Mouse (Mus musculus) MEL (cell line): ENCODE measurements at regions not wholly inside any gene's neighbourhood (a gene's known extent, or its start where the extent isn't known, plus 50 kb on each side); places are given as distances from the start of the nearest gene placed in this dataset.

Experiments
- CHD1 ChIP-seq: IDR thresholded peaks from 2 replicates; pipeline ENCODE4 v1.6.1; 2012; ENCODE audit warnings: low read depth, mild to moderate bottlenecking, inconsistent platforms, low read length, improper control_type of control experiment
- CTCF ChIP-seq, 3 experiments: IDR thresholded peaks in 2 of 3; conservative IDR thresholded peaks in 1 of 3; 2 replicates each; pipeline ENCODE4 v1.5.1; 2011 to 2012; ENCODE audit warnings: low read length in 3 of 3, low read depth in 2 of 3, mild to moderate bottlenecking in 2 of 3, improper control_type of control experiment in 1 of 3, inconsistent platforms in 1 of 3, mixed read lengths in 1 of 3, moderate library complexity in 1 of 3; ENCODE audit not compliant: control insufficient read depth in 1 of 3, insufficient read depth in 1 of 3, poor library complexity in 1 of 3, severe bottlenecking in 1 of 3
- E2F4 ChIP-seq: IDR thresholded peaks from 2 replicates; pipeline ENCODE4 v1.6.1; 2011; ENCODE audit warnings: low read depth, low read length, improper control_type of control experiment, borderline replicate concordance
- EP300 ChIP-seq, 2 experiments: IDR thresholded peaks; 2 replicates each; pipeline ENCODE4 v1.6.1; 2011; ENCODE audit warnings: improper control_type of control experiment in 2 of 2, low read length in 2 of 2, low read depth in 1 of 2, mild to moderate bottlenecking in 1 of 2
- ETS1 ChIP-seq: IDR thresholded peaks from 2 replicates; pipeline ENCODE4 v1.6.1; 2012; ENCODE audit warnings: low read depth, mild to moderate bottlenecking, inconsistent platforms, low read length, improper control_type of control experiment, moderate library complexity
- KAT2A ChIP-seq: conservative IDR thresholded peaks from 2 replicates; pipeline ENCODE4 v1.6.1; 2012; ENCODE audit warnings: low read depth, low read length, improper control_type of control experiment, inconsistent platforms
- MAFK ChIP-seq: IDR thresholded peaks from 2 replicates; pipeline ENCODE4 v1.6.1; 2011; ENCODE audit warnings: low read depth, mild to moderate bottlenecking, low read length, improper control_type of control experiment, borderline replicate concordance
- MYB ChIP-seq: IDR thresholded peaks from 2 replicates; pipeline ENCODE4 v1.6.1; 2011; ENCODE audit warnings: mild to moderate bottlenecking, low read depth, low read length, improper control_type of control experiment
- NELFE ChIP-seq: IDR thresholded peaks from 2 replicates; pipeline ENCODE4 v1.6.1; 2011; ENCODE audit warnings: low read depth, low read length, improper control_type of control experiment
- NRF1 ChIP-seq: IDR thresholded peaks from 2 replicates; pipeline ENCODE4 v1.6.1; 2014; ENCODE audit warnings: low read depth, mild to moderate bottlenecking, inconsistent platforms, low read length, improper control_type of control experiment, moderate library complexity; ENCODE audit not compliant: poor library complexity, insufficient read depth, severe bottlenecking
- POLR2A ChIP-seq, 2 experiments: IDR thresholded peaks; 2 replicates each; pipeline ENCODE4 v1.6.1; 2011 to 2012; ENCODE audit warnings: low read length in 2 of 2, mild to moderate bottlenecking in 2 of 2, control low read depth in 1 of 2, improper control_type of control experiment in 1 of 2, low read depth in 1 of 2, moderate library complexity in 1 of 2; ENCODE audit not compliant: control insufficient read depth in 1 of 2, insufficient read depth in 1 of 2, poor library complexity in 1 of 2
- RAD21 ChIP-seq: IDR thresholded peaks from 2 replicates; pipeline ENCODE4 v1.6.1; 2011; ENCODE audit warnings: mild to moderate bottlenecking, low read depth, low read length, improper control_type of control experiment
- ZC3H11A ChIP-seq: IDR thresholded peaks from 2 replicates; pipeline ENCODE4 v1.6.1; 2012; ENCODE audit warnings: low read depth, mild to moderate bottlenecking, inconsistent platforms, low read length, improper control_type of control experiment
- ZNF384 ChIP-seq: IDR thresholded peaks from 2 replicates; pipeline ENCODE4 v1.6.1; 2012; ENCODE audit warnings: low read depth, mild to moderate bottlenecking, inconsistent platforms, low read length, improper control_type of control experiment

GRCm38 (mm10) chr7:88945338-88945737, 458.7 kb downstream of the Tmem135 start:
- TF ChIP-seq ETS1 (no peak), NELFE (no peak), CTCF (IDR thresholded peaks at IDR 0.05 in 2 of 3, conservative IDR thresholded peaks at IDR 0.05 in 1 of 3; ENCODE audit: control insufficient read depth in 1 of 3, insufficient read depth in 1 of 3, low read depth in 2 of 3, low read length in 3 of 3, poor library complexity in 1 of 3, severe bottlenecking in 1 of 3) (no peak), KAT2A (no peak), ZNF384 (no peak), EP300 (IDR thresholded peaks at IDR 0.05; ENCODE audit: low read depth in 1 of 2, low read length in 2 of 2) (no peak), E2F4 (no peak), NRF1 (no peak), MYB (no peak), MAFK (no peak), RAD21 (no peak), POLR2A (IDR thresholded peaks at IDR 0.05; ENCODE audit: control insufficient read depth in 1 of 2, insufficient read depth in 1 of 2, low read depth in 1 of 2, low read length in 2 of 2, poor library complexity in 1 of 2) (no peak), ZC3H11A (no peak), CHD1 (no peak)
